Mouse (Mus musculus): ENCODE measurements at regions not wholly inside any gene's neighbourhood (a gene's known extent, or its start where the extent isn't known, plus 50 kb on each side); places are given as distances from the start of the nearest gene placed in this dataset.

DNA sequence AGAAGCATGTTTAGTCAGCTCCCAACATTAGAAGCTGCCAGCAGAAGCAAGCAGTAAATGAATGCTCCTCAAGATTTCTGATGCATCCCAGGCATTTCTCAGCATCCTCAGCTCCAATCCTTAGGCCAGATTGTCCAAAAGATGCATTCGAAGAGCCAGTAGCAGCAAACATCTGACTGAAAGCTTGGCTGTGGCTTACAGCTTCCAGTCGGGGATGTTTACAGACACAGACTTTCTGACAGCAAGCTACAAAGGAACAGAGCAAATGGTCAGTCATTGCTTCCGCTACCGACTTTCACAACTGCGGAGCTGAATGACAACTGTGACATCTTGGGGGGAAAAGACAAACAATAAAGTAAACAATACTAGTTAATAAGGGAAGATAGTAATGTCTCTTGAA lies 1840.3 kb upstream of the Lrrc6 start:
- in situ Hi-C loops (cut with MboI; ENCODE audit: low pct_unique_long_range_greater_than_20kb in 1 of 2, low sequenced_read_pairs in 2 of 2, unreplicated experiment in 1 of 2), result no loop called here

- in situ Hi-C loops (cut with MboI; ENCODE audit: low pct_unique_long_range_greater_than_20kb in 1 of 2, low sequenced_read_pairs in 2 of 2, unreplicated experiment in 1 of 2), result no loop called here
Measured at GRCm38 (mm10) chr15:68337264-68337663, 1836.6 kb upstream of the Lrrc6 start.

DNA sequence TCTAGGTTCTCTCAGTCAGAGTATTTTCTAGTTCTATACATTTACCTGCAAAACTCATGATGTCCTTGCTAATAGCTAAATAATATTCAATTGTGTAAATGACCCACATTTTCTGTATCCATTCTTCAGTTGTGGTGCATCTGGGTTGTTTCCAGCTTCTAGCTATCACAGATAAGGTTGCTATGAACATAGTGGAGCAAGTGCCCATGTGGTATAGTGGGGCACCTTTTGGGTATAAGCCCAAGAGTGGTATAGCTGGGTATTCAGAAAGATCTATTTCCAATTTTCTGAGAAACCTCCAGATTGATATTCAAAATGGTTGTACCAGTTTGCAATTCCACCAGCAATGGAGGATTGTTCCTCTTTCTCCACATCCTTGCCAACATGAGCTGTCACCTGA lies 1835.1 kb upstream of the Lrrc6 start:
- in situ Hi-C loops (cut with MboI; ENCODE audit: low pct_unique_long_range_greater_than_20kb in 1 of 2, low sequenced_read_pairs in 2 of 2, unreplicated experiment in 1 of 2), result no loop called here

GRCm38 (mm10) chr15:68316116-68316515 lies 1815.4 kb upstream of the Lrrc6 start:
- in situ Hi-C loops (cut with MboI; ENCODE audit: low pct_unique_long_range_greater_than_20kb in 1 of 2, low sequenced_read_pairs in 2 of 2, unreplicated experiment in 1 of 2), result no loop called here

All from mouse embryonic stem cell (cell line).